Comparison of ENCODE assay signal across 1 mouse cellular context in genomic region chr6:125609025-125609424, GRCm38 (mm10).
TF ChIP-seq lines count a peak whose summit lies in the region.

No protein-coding gene starts in this region.

TF ChIP-seq in MEL, 35 proteins besides CTCF, POLR2A, EP300 and RAD21 (continued from another document):
- TF ChIP-seq POLR2AphosphoS5 (IDR thresholded peaks at IDR 0.05; ENCODE audit: borderline replicate concordance, low read depth, low read length) (no peak), TBP (IDR thresholded peaks at IDR 0.05; ENCODE audit: low read depth, low read length) (no peak), ZNF384 (IDR thresholded peaks at IDR 0.05; ENCODE audit: low read depth, low read length) (no peak), MYB (IDR thresholded peaks at IDR 0.05; ENCODE audit: low read depth, low read length) (no peak), ELF1 (IDR thresholded peaks at IDR 0.05; ENCODE audit: low read depth, low read length) (no peak)
